ENCODE assay signal across 22 mouse cellular contexts in genomic region chr17:11188494-11188893, GRCm38 (mm10).
A peak's percentile ranks its signal among the peaks of the same experiment; 100 is the strongest.
DNase-seq lines count a peak whose midpoint lies in the region; ATAC-seq and TF ChIP-seq lines count a peak whose summit lies in the region.
"Had no signal": no experiment of that assay in that cellular context is flagged by ENCODE, and none has a peak within 500 bp of the region (broad histone marks: within the 10 kb centered on the region; RNA-seq: fewer than 3 reads in every experiment).

No protein-coding gene starts in this region.

- no peaks in the 10 kb centered on the region for H3K9me3 ChIP-seq in kidney, embryonic 15.5 days (replicated peaks)
- H3K9me3 ChIP-seq in kidney, postnatal 0 days (replicated peaks; ENCODE audit: low read length): no peaks in the 10 kb centered on the region
- H3K9me3 ChIP-seq in lung, postnatal 0 days (ENCODE audit: low read length): no peaks in the 10 kb centered on the region
- H3K9me3 ChIP-seq: G1E had no signal

- 79% methylated on average over 4 of the region's 4 CpGs for WGBS in heart, adult 2 months
- WGBS in kidney, embryonic 15.5 days: 35% methylated on average over 4 of the region's 4 CpGs
- WGBS in kidney, postnatal 0 days: 34% methylated on average over 4 of the region's 4 CpGs
- 51% methylated on average over 4 of the region's 4 CpGs for WGBS in lung, postnatal 0 days

- intact Hi-C loops in heart, adult 2 months (cut with DNase I): no loop called here

- ATAC-seq in kidney, embryonic 15.5 days (replicated peaks; ENCODE audit: low FRiP score): 0 out of 2 replicates have a peak, but pooled peaks have one; percentile 33
- no peak for ATAC-seq in kidney, postnatal 0 days (replicated peaks; ENCODE audit: low FRiP score, low read depth)
- peak; percentile 71 for ATAC-seq in Patski
- no peak for ATAC-seq in lung, postnatal 0 days
- ATAC-seq: activated CD4-positive, CD25-positive, alpha-beta regulatory T cell, adult 4 months; CD4-positive, CD25-positive, alpha-beta regulatory T cell, adult 4 months had no signal

- TF ChIP-seq CTCF in heart, adult 2 months (IDR thresholded peaks at IDR 0.05): no peak
- TF ChIP-seq CTCF in kidney, postnatal 0 days (IDR thresholded peaks at IDR 0.05; ENCODE audit: low read depth): no peak
- TF ChIP-seq CTCF in Patski (IDR thresholded peaks at IDR 0.05): no peak
- TF ChIP-seq CTCF in lung, postnatal 0 days (IDR thresholded peaks at IDR 0.05): no peak

- H3K9ac ChIP-seq in heart, adult 2 months (ENCODE audit: low read depth, low read length): no peak overlapping the region
- H3K9ac ChIP-seq in kidney, embryonic 15.5 days: no peak overlapping the region
- H3K9ac ChIP-seq in kidney, postnatal 0 days (ENCODE audit: low read depth, low read length): no peak overlapping the region
- no peak overlapping the region for H3K9ac ChIP-seq in lung, postnatal 0 days (replicated peaks; ENCODE audit: low read depth)

- no peak overlapping the region for H3K4me3 ChIP-seq in heart, adult 2 months
- no peak overlapping the region for H3K4me3 ChIP-seq in kidney, embryonic 15.5 days (replicated peaks)
- no peak overlapping the region for H3K4me3 ChIP-seq in kidney, postnatal 0 days (replicated peaks; ENCODE audit: low read depth, low read length)
- no peak overlapping the region for H3K4me3 ChIP-seq in lung, postnatal 0 days (ENCODE audit: low read depth, low read length)

- H3K4me2 ChIP-seq in kidney, embryonic 15.5 days: no peak overlapping the region
- no peak overlapping the region for H3K4me2 ChIP-seq in kidney, postnatal 0 days (ENCODE audit: low read length)
- H3K4me2 ChIP-seq in lung, postnatal 0 days (replicated peaks; ENCODE audit: low read depth, low read length): no peak overlapping the region

- no peaks in the 10 kb centered on the region for H3K4me1 ChIP-seq in heart, adult 2 months (ENCODE audit: control insufficient read depth, insufficient read depth, low read length)
- H3K4me1 ChIP-seq in kidney, embryonic 15.5 days: no peaks in the 10 kb centered on the region
- no peaks in the 10 kb centered on the region for H3K4me1 ChIP-seq in kidney, postnatal 0 days (replicated peaks; ENCODE audit: insufficient read depth, low read length)
- H3K4me1 ChIP-seq in lung, postnatal 0 days (ENCODE audit: insufficient read depth, low read depth, low read length): no peaks in the 10 kb centered on the region

- CTCF ChIA-PET in Patski (lab: Charles Lee): interaction anchor here (1.3 kb wide), 1 partner anchor 22 kb away, joined by 4 read pairs; no protein-coding TSS in a partner anchor

- no peaks in the 10 kb centered on the region for H3K79me2 ChIP-seq in heart, adult 2 months (replicated peaks; ENCODE audit: control insufficient read depth, insufficient read depth, low read length)

- in situ Hi-C loops in Patski (cut with MboI; ENCODE audit: low pct_unique_long_range_greater_than_20kb): no loop called here

- POLR2A ChIA-PET in Patski (lab: Charles Lee): no interaction called here

- no peak for TF ChIP-seq POLR2A in heart, adult 2 months (IDR thresholded peaks at IDR 0.05; ENCODE audit: insufficient read depth, low read depth, low read length)

- H3K27me3 ChIP-seq in heart, adult 2 months (ENCODE audit: control insufficient read depth, insufficient read depth, low read length): no peaks in the 10 kb centered on the region
- H3K27me3 ChIP-seq in kidney, embryonic 15.5 days: no peaks in the 10 kb centered on the region
- H3K27me3 ChIP-seq in kidney, postnatal 0 days (ENCODE audit: insufficient read depth, low read length): no peaks in the 10 kb centered on the region
- H3K27me3 ChIP-seq in Patski: peaks cover 2% of the 10 kb centered on the region
- no peaks in the 10 kb centered on the region for H3K27me3 ChIP-seq in lung, postnatal 0 days (replicated peaks; ENCODE audit: insufficient read depth, low read length)
- H3K27me3 ChIP-seq: CH12.LX had no signal

- DNase-seq in heart, adult 11 months: peak; percentile 45
- no peak for DNase-seq in heart, adult 2 months
- no peak for DNase-seq in kidney, adult 11 months
- peak; percentile 64 for DNase-seq in kidney, postnatal 0 days (ENCODE audit: low spot score)
- no peak for DNase-seq in kidney, postnatal 10 days
- no peak for DNase-seq in Patski (ENCODE audit: low read depth, low spot score)
- DNase-seq in lung, postnatal 0 days (ENCODE audit: low spot score): no peak
- DNase-seq: adrenal gland, adult 2 months; adrenal gland, adult 8-10 months; adrenal gland, postnatal 10 days; adrenal gland, postnatal 14 days; adrenal gland, postnatal 25 days; adrenal gland, postnatal 36 days; B cell, adult 2 months; cerebellum, adult 11 months; cerebellum, adult 11-12 months; cerebellum, adult 18-20 months had no signal

- H3K27ac ChIP-seq in heart, adult 2 months: no peak overlapping the region
- no peak overlapping the region for H3K27ac ChIP-seq in kidney, embryonic 15.5 days
- no peak overlapping the region for H3K27ac ChIP-seq in kidney, postnatal 0 days
- no peak overlapping the region for H3K27ac ChIP-seq in lung, postnatal 0 days (ENCODE audit: low read length)

- TF ChIP-seq EP300 in heart, adult 2 months (IDR thresholded peaks at IDR 0.05; ENCODE audit: insufficient read depth, low read depth, low read length): no peak
- TF ChIP-seq EP300 in lung, postnatal 0 days (IDR thresholded peaks at IDR 0.05): no peak

- no peaks in the 10 kb centered on the region for H3K36me3 ChIP-seq in heart, adult 2 months (ENCODE audit: control insufficient read depth, insufficient read depth, low read length)
- no peaks in the 10 kb centered on the region for H3K36me3 ChIP-seq in kidney, embryonic 15.5 days
- H3K36me3 ChIP-seq in kidney, postnatal 0 days (ENCODE audit: insufficient read depth, low read length): no peaks in the 10 kb centered on the region
- no peaks in the 10 kb centered on the region for H3K36me3 ChIP-seq in lung, postnatal 0 days (ENCODE audit: insufficient read depth, low read length)
- H3K36me3 ChIP-seq: G1E had no signal

Comparison
In these comparisons a context has a peak if more than half of its experiments do, and no peak if none do; other contexts are left out.
1. DNase-seq: peak in heart, adult 11 months (single experiment) and kidney, postnatal 0 days (single experiment); none in heart, adult 2 months (0 of 2), kidney, adult 11 months (single experiment), kidney, postnatal 10 days (single experiment), Patski (single experiment) and lung, postnatal 0 days (single experiment).
2. ATAC-seq: peak in kidney, embryonic 15.5 days (single experiment) and Patski (single experiment); none in kidney, postnatal 0 days (single experiment) and lung, postnatal 0 days (single experiment).